Mouse (Mus musculus) neural tube, embryonic 11.5 days (tissue): ENCODE results near the gene Acox3. TPM values are rescaled to one million over a fixed set of nuclear protein-coding genes. Genes with fewer than 3 reads are reported as not detected.

Experiments
- ATAC-seq: fragments of 200-750 bp; cut with Nextera tagmentation; 2 replicates; pipeline ENCODE4 v1.8.0; 2017; ENCODE audit warnings: moderate number of reproducible peaks, mild to moderate bottlenecking, moderate TSS enrichment, moderate library complexity; ENCODE audit not compliant: insufficient read depth, low FRiP score, low TSS enrichment
- DNase-seq: peaks from one replicate; pipeline ENCODE4 v3.0.0-alpha.2; 2015; ENCODE audit warnings: low spot score
- H3K27ac ChIP-seq: fragments of 300-500 bp; sonication (generic); 2 replicates; pipeline ENCODE4 v1.5.1; 2014; ENCODE audit warnings: low read depth, mild to moderate bottlenecking, low read length
- H3K27me3 ChIP-seq: fragments of 300-500 bp; sonication (generic); 2 replicates; pipeline ENCODE4 v1.6.1; 2014; ENCODE audit warnings: mild to moderate bottlenecking, low read length, mixed read lengths; ENCODE audit not compliant: control insufficient read depth, insufficient read depth
- H3K36me3 ChIP-seq: fragments of 300-500 bp; sonication (generic); 2 replicates; pipeline ENCODE4 v1.6.1; 2014; ENCODE audit warnings: mild to moderate bottlenecking, low read length, moderate library complexity, mixed read lengths; ENCODE audit not compliant: control insufficient read depth, insufficient read depth
- H3K4me1 ChIP-seq: fragments of 300-500 bp; sonication (generic); 2 replicates; pipeline ENCODE4 v1.6.1; 2014; ENCODE audit warnings: low read length, mixed read lengths; ENCODE audit not compliant: control insufficient read depth, insufficient read depth
- H3K4me2 ChIP-seq: fragments of 300-500 bp; sonication (generic); 2 replicates; pipeline ENCODE4 v1.6.1; 2014; ENCODE audit warnings: low read depth, mild to moderate bottlenecking, moderate library complexity
- H3K4me3 ChIP-seq: fragments of 300-500 bp; sonication (generic); 2 replicates; pipeline ENCODE4 v1.5.1; 2014; ENCODE audit warnings: low read depth, low read length
- H3K9ac ChIP-seq: fragments of 300-500 bp; sonication (generic); 2 replicates; pipeline ENCODE4 v1.6.1; 2014; ENCODE audit warnings: mild to moderate bottlenecking, low read length
- H3K9me3 ChIP-seq: fragments of 300-500 bp; sonication (generic); 2 replicates; pipeline ENCODE4 v1.6.1; 2016; ENCODE audit warnings: low read length; ENCODE audit not compliant: control insufficient read depth
- WGBS: fragments of 180-500 bp; shearing (Covaris S2); extraction: QIAGEN DNeasy Blood & Tissue Kit; methylation state at CpG from one replicate; pipeline ENCODE4 v1.1.7; 2014; 5-methylcytosine and 5-hydroxymethylcytosine counted together
- polyA plus RNA-seq: library from polyadenylated mRNA; unstranded; fragments of >200 nt; fragmentation: Nextera tagmentation; extraction: Ambion mirVana; gene quantifications from 2 replicates; pipeline ENCODE4 v1.2.1, GENCODE M21; 2014

The Acox3 gene
- polyA plus RNA-seq, 1 experiment from 2014 or later = 16.6 TPM

- no peak overlapping the region for H3K4me3 ChIP-seq
- no peak overlapping the region for H3K4me2 ChIP-seq
- no peaks in the 10 kb centered on the region for H3K27me3 ChIP-seq
- H3K27ac ChIP-seq = no peak overlapping the region
- no peak overlapping the region for H3K9ac ChIP-seq
- no peaks in the 10 kb centered on the region for H3K9me3 ChIP-seq
- no peaks in the 10 kb centered on the region for H3K4me1 ChIP-seq
- DNase-seq (no peak), ATAC-seq (no peak)
- 75% methylated on average over 4 of the region's 4 CpGs for WGBS
- no peaks in the 10 kb centered on the region for H3K36me3 ChIP-seq
These were observed 61.2 kb downstream of the Acox3 start for GRCm38 (mm10) chr5:35644082-35644481.

DNA sequence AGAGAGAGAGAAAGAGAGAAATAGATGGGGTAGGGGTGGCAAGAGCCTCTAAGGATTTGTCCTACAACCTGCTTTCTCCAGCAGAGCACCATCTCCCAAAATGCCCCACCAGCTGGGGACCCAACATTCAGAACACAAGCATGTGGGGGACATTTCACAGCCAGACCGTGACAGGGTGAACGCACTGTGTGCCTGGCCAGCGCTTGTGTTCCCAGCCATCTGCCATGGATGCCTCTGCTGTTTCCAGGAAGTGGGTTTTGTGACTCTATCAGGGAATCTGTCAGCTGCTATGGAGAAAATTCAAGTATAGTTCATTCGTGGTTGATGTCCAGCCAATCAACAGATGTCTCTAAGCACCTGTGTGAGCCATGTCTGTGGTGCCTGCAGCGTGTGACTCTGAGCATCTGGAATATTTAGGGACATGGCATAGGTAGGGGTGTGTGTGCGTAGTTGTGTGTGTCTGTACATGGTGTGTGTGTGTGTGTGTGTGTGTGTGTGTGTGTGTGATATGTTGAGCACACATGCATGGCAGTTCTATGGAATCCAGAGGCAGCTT is 63.2 kb downstream of the Acox3 start:
- Histone ChIP-seq H3K4me1 (no peaks in the 10 kb centered on the region), H3K9me3 (no peaks in the 10 kb centered on the region), H3K27me3 (no peaks in the 10 kb centered on the region), H3K4me3 (no peak overlapping the region), H3K4me2 (no peak overlapping the region), H3K27ac (no peak overlapping the region), H3K36me3 (no peaks in the 10 kb centered on the region), H3K9ac (no peak overlapping the region)
- WGBS = 86% methylated on average over 6 of the region's 6 CpGs
- no peak for DNase-seq
- no peak for ATAC-seq

DNA sequence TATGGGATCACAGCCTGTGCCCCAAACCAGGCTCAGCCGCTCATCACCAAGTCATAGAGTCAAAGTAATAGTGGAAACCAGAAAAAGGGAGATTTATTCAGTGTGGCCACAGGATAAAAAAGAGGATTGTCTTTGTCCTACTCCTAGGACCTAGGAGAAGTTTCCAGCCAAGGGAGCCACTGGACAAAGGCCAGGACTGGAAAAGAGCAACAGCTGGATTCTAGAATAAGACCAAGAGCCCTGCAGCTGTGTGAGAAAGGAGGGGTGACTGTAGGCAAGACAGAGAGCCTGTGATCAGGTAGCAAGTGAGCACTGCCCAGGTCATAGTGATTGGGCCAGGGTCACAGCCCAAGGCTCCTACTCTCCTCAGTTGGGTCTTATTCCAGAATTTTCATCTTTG is 64.1 kb downstream of the Acox3 start:
- H3K36me3 ChIP-seq = no peaks in the 10 kb centered on the region
- no peaks in the 10 kb centered on the region for H3K27me3 ChIP-seq
- no peaks in the 10 kb centered on the region for H3K4me1 ChIP-seq
- no peak overlapping the region for H3K4me2 ChIP-seq
- 85% methylated on average over 1 of the region's 1 CpGs for WGBS
- no peak for ATAC-seq
- no peak overlapping the region for H3K27ac ChIP-seq
- H3K9ac ChIP-seq = no peak overlapping the region
- H3K9me3 ChIP-seq = no peaks in the 10 kb centered on the region
- no peak for DNase-seq
- no peak overlapping the region for H3K4me3 ChIP-seq

DNA sequence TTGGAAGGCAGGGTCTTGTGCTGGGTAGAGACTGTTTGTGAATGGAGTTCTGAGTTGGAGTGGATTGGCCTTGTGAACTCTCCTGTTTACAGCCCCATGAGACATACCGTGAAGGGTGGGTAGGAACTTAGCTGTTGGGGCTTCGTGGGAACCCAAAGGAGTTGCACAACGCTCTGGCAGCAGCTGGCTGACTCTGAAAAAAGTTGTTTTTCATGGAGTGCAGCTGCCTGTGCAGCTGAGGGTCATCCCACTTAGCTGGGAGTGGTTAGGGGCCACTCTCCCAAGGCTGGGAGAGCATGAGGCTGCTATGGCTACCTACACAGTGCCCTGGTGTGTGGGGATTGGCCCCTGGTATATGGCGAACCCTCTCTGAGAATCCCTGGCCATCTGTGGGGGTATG is 64.7 kb downstream of the Acox3 start:
- no peak overlapping the region for H3K4me3 ChIP-seq
- no peak overlapping the region for H3K4me2 ChIP-seq
- no peaks in the 10 kb centered on the region for H3K4me1 ChIP-seq
- H3K27ac ChIP-seq = no peak overlapping the region
- no peak overlapping the region for H3K9ac ChIP-seq
- no peaks in the 10 kb centered on the region for H3K36me3 ChIP-seq
- H3K27me3 ChIP-seq = no peaks in the 10 kb centered on the region
- no peak for ATAC-seq
- DNase-seq = no peak
- WGBS = 74% methylated on average over 4 of the region's 4 CpGs
- no peaks in the 10 kb centered on the region for H3K9me3 ChIP-seq

- DNase-seq (no peak), ATAC-seq (no peak)
- Histone ChIP-seq H3K27me3 (no peaks in the 10 kb centered on the region), H3K4me1 (no peaks in the 10 kb centered on the region), H3K4me3 (no peak overlapping the region), H3K36me3 (no peaks in the 10 kb centered on the region), H3K9ac (no peak overlapping the region), H3K4me2 (no peak overlapping the region), H3K9me3 (no peaks in the 10 kb centered on the region), H3K27ac (no peak overlapping the region)
- WGBS = 65% methylated on average over 2 of the region's 2 CpGs
These were observed 65.4 kb downstream of the Acox3 start for GRCm38 (mm10) chr5:35648230-35648629.

DNA sequence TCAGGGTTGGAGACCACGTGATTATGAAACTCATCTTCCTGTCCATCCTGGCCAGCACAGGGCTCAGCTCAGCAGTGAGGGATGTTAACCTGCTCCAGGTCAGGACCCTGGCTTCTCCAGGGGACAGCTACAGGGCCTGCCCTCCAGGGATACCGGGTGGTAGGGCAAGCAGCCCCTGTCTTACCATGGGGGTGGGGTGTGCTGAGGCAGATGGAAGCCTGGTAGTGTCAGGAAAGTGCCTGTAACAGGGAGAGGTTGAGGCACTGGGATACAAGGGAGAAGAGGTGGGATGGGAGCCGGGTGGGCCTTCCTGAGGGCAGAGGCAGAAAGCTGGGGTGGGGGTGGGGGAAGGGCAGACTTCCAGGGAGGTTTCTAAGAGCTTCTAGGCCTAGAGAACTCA is 69.5 kb downstream of the Acox3 start:
- Histone ChIP-seq H3K27me3 (no peaks in the 10 kb centered on the region), H3K4me1 (no peaks in the 10 kb centered on the region), H3K36me3 (no peaks in the 10 kb centered on the region), H3K4me3 (no peak overlapping the region), H3K27ac (no peak overlapping the region), H3K9me3 (no peaks in the 10 kb centered on the region), H3K4me2 (no peak overlapping the region), H3K9ac (no peak overlapping the region)
- no peak for DNase-seq
- ATAC-seq = no peak
- 86% methylated on average over 3 of the region's 3 CpGs for WGBS

DNA sequence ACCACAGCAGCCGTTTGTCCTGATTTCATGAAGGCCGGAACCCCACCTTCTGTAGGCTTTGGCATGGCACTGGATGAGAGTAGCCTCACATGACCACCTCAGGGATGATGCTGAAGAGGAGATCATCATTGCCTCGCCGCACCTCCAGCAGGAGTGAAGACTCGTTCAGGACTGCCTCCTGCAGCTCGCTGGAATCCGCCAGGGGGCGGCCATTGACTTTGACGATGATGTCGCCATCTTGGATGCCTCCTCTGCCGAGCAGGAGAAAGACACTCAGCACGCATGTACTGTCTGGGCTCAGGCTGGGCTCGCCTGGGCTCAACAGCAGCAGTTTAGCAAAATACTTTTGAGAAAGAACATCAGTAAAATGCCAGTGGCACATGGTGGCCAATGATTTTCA is 70.0 kb downstream of the Acox3 start:
- Histone ChIP-seq H3K27ac (no peak overlapping the region), H3K36me3 (no peaks in the 10 kb centered on the region), H3K27me3 (no peaks in the 10 kb centered on the region), H3K9me3 (no peaks in the 10 kb centered on the region), H3K4me2 (no peak overlapping the region), H3K4me1 (no peaks in the 10 kb centered on the region), H3K9ac (no peak overlapping the region), H3K4me3 (no peak overlapping the region)
- DNase-seq = no peak
- no peak for ATAC-seq
- 85% methylated on average over 13 of the region's 13 CpGs for WGBS

DNA sequence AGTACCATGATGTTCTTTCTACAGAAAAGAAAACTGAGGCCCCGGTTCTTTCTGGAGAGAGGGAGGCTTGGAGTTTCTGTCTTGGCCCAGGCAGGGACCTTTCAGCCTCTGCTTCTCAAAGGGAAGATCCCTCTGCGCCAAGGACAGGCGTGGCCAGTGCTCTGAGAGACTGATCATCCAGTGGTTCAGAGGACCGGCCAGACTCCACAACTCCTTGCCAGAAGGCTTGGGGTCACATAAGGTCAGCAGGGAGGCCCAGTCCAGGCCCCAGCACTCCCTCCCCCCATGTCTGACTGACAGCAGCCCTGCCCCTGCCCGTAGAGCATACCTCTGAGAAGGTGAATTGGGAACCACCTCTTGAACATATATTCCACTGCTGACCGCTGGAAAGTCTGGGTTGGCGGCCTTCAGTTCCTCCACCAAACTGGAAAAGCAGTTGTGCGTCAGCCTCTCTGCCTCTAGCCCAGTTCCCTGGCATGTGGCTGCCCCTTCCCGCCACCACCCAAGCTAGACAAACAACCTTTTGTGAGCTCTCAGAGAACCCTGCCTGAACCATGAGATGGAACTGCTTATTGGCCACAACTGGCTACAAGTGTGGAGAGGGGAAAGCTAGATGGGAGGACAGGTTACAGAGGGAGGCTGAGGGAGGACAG is 71.0 kb downstream of the Acox3 start:
- 79% methylated on average over 9 of the region's 9 CpGs for WGBS
- no peaks in the 10 kb centered on the region for H3K9me3 ChIP-seq
- H3K4me3 ChIP-seq = no peak overlapping the region
- no peaks in the 10 kb centered on the region for H3K36me3 ChIP-seq
- no peaks in the 10 kb centered on the region for H3K4me1 ChIP-seq
- H3K4me2 ChIP-seq = no peak overlapping the region
- ATAC-seq = no peak
- H3K9ac ChIP-seq = no peak overlapping the region
- H3K27ac ChIP-seq = no peak overlapping the region
- H3K27me3 ChIP-seq = no peaks in the 10 kb centered on the region
- no peak for DNase-seq

DNA sequence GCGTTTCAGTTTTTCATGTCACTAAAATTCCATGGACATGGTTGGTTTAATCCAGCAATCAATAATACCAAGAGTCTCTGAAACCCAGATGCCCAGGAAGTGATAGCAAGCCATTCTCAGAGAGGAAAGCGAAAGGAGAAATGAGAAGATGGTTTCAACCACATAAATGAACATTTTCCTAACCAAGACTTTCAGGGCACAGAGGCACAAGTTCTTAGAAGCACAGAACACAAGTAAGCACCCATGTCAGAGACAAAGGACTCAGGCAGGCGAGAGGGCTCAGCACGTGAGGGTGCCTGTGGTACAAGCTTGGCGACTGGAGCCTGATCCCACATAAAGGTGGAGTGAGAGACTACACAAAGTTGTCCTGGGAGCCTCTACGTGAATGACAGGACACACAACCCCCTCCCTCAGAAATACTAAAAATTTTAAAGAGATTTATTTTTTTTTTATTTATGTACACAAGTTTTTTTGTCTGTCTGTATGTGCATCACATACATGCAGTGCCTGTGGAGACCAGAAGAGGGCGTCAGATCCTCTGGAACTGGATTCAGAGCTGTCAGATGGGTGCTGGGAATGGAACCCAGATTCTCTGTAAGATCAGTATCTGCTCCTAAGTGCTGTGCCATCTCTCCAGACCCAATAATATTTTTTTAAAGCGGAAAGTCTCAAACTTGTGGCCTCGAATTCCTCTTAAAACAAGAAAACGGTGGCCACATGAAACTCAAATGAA is 73.1 kb downstream of the Acox3 start:
- WGBS = 88% methylated on average over 10 of the region's 10 CpGs
- Histone ChIP-seq H3K27me3 (no peaks in the 10 kb centered on the region), H3K4me3 (no peak overlapping the region), H3K27ac (no peak overlapping the region), H3K4me1 (no peaks in the 10 kb centered on the region), H3K36me3 (no peaks in the 10 kb centered on the region), H3K9me3 (no peaks in the 10 kb centered on the region), H3K4me2 (no peak overlapping the region), H3K9ac (no peak overlapping the region)
- ATAC-seq = no peak
- DNase-seq = no peak
